Mouse (Mus musculus): ENCODE data around the gene D930020B18Rik. TPM values are rescaled to one million over a fixed set of nuclear protein-coding genes. Genes with fewer than 3 reads are reported as not detected.

Gene D930020B18Rik
- polyA plus RNA-seq, 1 experiment from 2014 or later: 0.42 TPM

- 5% methylated on average over 28 of the region's 28 CpGs for WGBS
- Histone ChIP-seq H3K4me3 (replicated peaks) (peak overlapping the region; percentile 61), H3K9ac (peak overlapping the region; percentile 50), H3K27me3 (peaks cover 44% of the 10 kb centered on the region), H3K4me2 (peak overlapping the region; percentile 100), H3K9me3 (replicated peaks) (no peaks in the 10 kb centered on the region), H3K27ac (no peak overlapping the region), H3K36me3 (no peaks in the 10 kb centered on the region), H3K4me1 (peaks cover 18% of the 10 kb centered on the region)
- 0 out of 2 replicates have a peak, but pooled peaks have one; percentile 24 for ATAC-seq (replicated peaks; ENCODE audit: low FRiP score)
These were observed 913 bp downstream of the D930020B18Rik start for GRCm38 (mm10) chr10:121642054-121642947.

GRCm38 (mm10) chr10:121646294-121646693 lies 4.9 kb downstream of the D930020B18Rik start:
- Histone ChIP-seq H3K9ac (no peak overlapping the region), H3K27me3 (peaks cover 27% of the 10 kb centered on the region), H3K4me3 (replicated peaks) (no peak overlapping the region), H3K36me3 (no peaks in the 10 kb centered on the region), H3K4me1 (peaks cover 12% of the 10 kb centered on the region), H3K27ac (no peak overlapping the region), H3K9me3 (replicated peaks) (no peaks in the 10 kb centered on the region), H3K4me2 (no peak overlapping the region)
- 53% methylated on average over 6 of the region's 6 CpGs for WGBS
- no peak for ATAC-seq (replicated peaks; ENCODE audit: low FRiP score)

GRCm38 (mm10) chr10:121653079-121653478 lies 11.7 kb downstream of the D930020B18Rik start:
- no peaks in the 10 kb centered on the region for H3K27me3 ChIP-seq
- H3K9ac ChIP-seq: no peak overlapping the region
- H3K36me3 ChIP-seq: no peaks in the 10 kb centered on the region
- H3K9me3 ChIP-seq (replicated peaks): no peaks in the 10 kb centered on the region
- WGBS: 85% methylated on average over 1 of the region's 1 CpGs
- no peaks in the 10 kb centered on the region for H3K4me1 ChIP-seq
- no peak for ATAC-seq (replicated peaks; ENCODE audit: low FRiP score)
- no peak overlapping the region for H3K4me3 ChIP-seq (replicated peaks)
- H3K4me2 ChIP-seq: no peak overlapping the region
- H3K27ac ChIP-seq: no peak overlapping the region

- WGBS: 90% methylated on average over 4 of the region's 4 CpGs
- ATAC-seq (replicated peaks; ENCODE audit: low FRiP score): no peak
- no peak overlapping the region for H3K4me3 ChIP-seq (replicated peaks)
- H3K4me2 ChIP-seq: no peak overlapping the region
- no peaks in the 10 kb centered on the region for H3K36me3 ChIP-seq
- no peaks in the 10 kb centered on the region for H3K4me1 ChIP-seq
- H3K27me3 ChIP-seq: no peaks in the 10 kb centered on the region
- no peak overlapping the region for H3K27ac ChIP-seq
- no peaks in the 10 kb centered on the region for H3K9me3 ChIP-seq (replicated peaks)
- H3K9ac ChIP-seq: no peak overlapping the region
These were observed 14.5 kb downstream of the D930020B18Rik start for GRCm38 (mm10) chr10:121655907-121656306.

- Histone ChIP-seq H3K4me1 (peaks cover 9% of the 10 kb centered on the region; the same call in 1 of the 2 replicates), H3K4me2 (no peak overlapping the region), H3K27me3 (no peaks in the 10 kb centered on the region), H3K9ac (no peak overlapping the region), H3K27ac (no peak overlapping the region), H3K36me3 (no peaks in the 10 kb centered on the region), H3K9me3 (replicated peaks) (no peaks in the 10 kb centered on the region), H3K4me3 (replicated peaks) (no peak overlapping the region)
- ATAC-seq (replicated peaks; ENCODE audit: low FRiP score): no peak
- 88% methylated on average over 2 of the region's 2 CpGs for WGBS
These were observed 21.3 kb downstream of the D930020B18Rik start for GRCm38 (mm10) chr10:121662711-121663110.

- Histone ChIP-seq H3K9me3 (replicated peaks) (no peaks in the 10 kb centered on the region), H3K9ac (no peak overlapping the region), H3K4me3 (replicated peaks) (no peak overlapping the region), H3K27me3 (no peaks in the 10 kb centered on the region), H3K4me1 (peaks cover 9% of the 10 kb centered on the region; the same call in 1 of the 2 replicates), H3K36me3 (no peaks in the 10 kb centered on the region), H3K4me2 (no peak overlapping the region), H3K27ac (no peak overlapping the region)
- no peak for ATAC-seq (replicated peaks; ENCODE audit: low FRiP score)
- WGBS: 55% methylated on average over 13 of the region's 13 CpGs
These were observed 22.2 kb downstream of the D930020B18Rik start for GRCm38 (mm10) chr10:121663599-121663998.

GRCm38 (mm10) chr10:121665631-121666145 lies 24.3 kb downstream of the D930020B18Rik start:
- Histone ChIP-seq H3K4me2 (no peak overlapping the region), H3K4me1 (peaks cover 9% of the 10 kb centered on the region; the same call in 1 of the 2 replicates), H3K9ac (no peak overlapping the region), H3K27me3 (no peaks in the 10 kb centered on the region), H3K27ac (no peak overlapping the region), H3K4me3 (replicated peaks) (no peak overlapping the region), H3K36me3 (no peaks in the 10 kb centered on the region), H3K9me3 (replicated peaks) (no peaks in the 10 kb centered on the region)
- WGBS: 71% methylated on average over 8 of the region's 8 CpGs
- ATAC-seq (replicated peaks; ENCODE audit: low FRiP score): no peak

- H3K27ac ChIP-seq: no peak overlapping the region
- H3K9ac ChIP-seq: no peak overlapping the region
- no peaks in the 10 kb centered on the region for H3K36me3 ChIP-seq
- 87% methylated on average over 10 of the region's 10 CpGs for WGBS
- no peak overlapping the region for H3K4me3 ChIP-seq (replicated peaks)
- no peak for ATAC-seq (replicated peaks; ENCODE audit: low FRiP score)
- H3K4me2 ChIP-seq: no peak overlapping the region
- H3K27me3 ChIP-seq: no peaks in the 10 kb centered on the region
- peaks cover 2% of the 10 kb centered on the region; the same call in 1 of the 2 replicates for H3K4me1 ChIP-seq
- no peaks in the 10 kb centered on the region; the same call in 1 of the 2 replicates for H3K9me3 ChIP-seq (replicated peaks)
These were observed 27.7 kb downstream of the D930020B18Rik start for GRCm38 (mm10) chr10:121669103-121669502.

- Histone ChIP-seq H3K9ac (no peak overlapping the region), H3K27me3 (no peaks in the 10 kb centered on the region), H3K9me3 (replicated peaks) (no peaks in the 10 kb centered on the region; the same call in 1 of the 2 replicates), H3K27ac (no peak overlapping the region), H3K4me2 (no peak overlapping the region), H3K4me3 (replicated peaks) (no peak overlapping the region), H3K36me3 (no peaks in the 10 kb centered on the region), H3K4me1 (no peaks in the 10 kb centered on the region)
- 38% methylated on average over 7 of the region's 7 CpGs for WGBS
- no peak for ATAC-seq (replicated peaks; ENCODE audit: low FRiP score)
These were observed 35.6 kb downstream of the D930020B18Rik start for GRCm38 (mm10) chr10:121677019-121677418.

- H3K9ac ChIP-seq: no peak overlapping the region
- WGBS: 86% methylated on average over 2 of the region's 2 CpGs
- H3K36me3 ChIP-seq: no peaks in the 10 kb centered on the region
These were observed 39.5 kb downstream of the D930020B18Rik start for GRCm38 (mm10) chr10:121680902-121681301.

GRCm38 (mm10) chr10:121682539-121682938 lies 41.2 kb downstream of the D930020B18Rik start:
- H3K4me2 ChIP-seq: no peak overlapping the region
- H3K9me3 ChIP-seq (replicated peaks): no peaks in the 10 kb centered on the region
- no peaks in the 10 kb centered on the region for H3K4me1 ChIP-seq
- H3K4me3 ChIP-seq (replicated peaks): no peak overlapping the region
- no peak overlapping the region for H3K9ac ChIP-seq
- WGBS: 90% methylated on average over 9 of the region's 10 CpGs
- no peak for ATAC-seq (replicated peaks; ENCODE audit: low FRiP score)
- no peaks in the 10 kb centered on the region for H3K36me3 ChIP-seq
- no peak overlapping the region for H3K27ac ChIP-seq
- no peaks in the 10 kb centered on the region for H3K27me3 ChIP-seq

More at GRCm38 (mm10) chr10:121680902-121681301, 39.5 kb downstream of the D930020B18Rik start:
- H3K4me1 ChIP-seq: no peaks in the 10 kb centered on the region
- no peaks in the 10 kb centered on the region for H3K27me3 ChIP-seq
- no peak for ATAC-seq (replicated peaks; ENCODE audit: low FRiP score)
- no peak overlapping the region for H3K4me2 ChIP-seq
- no peak overlapping the region for H3K27ac ChIP-seq
- no peaks in the 10 kb centered on the region for H3K9me3 ChIP-seq (replicated peaks)
- H3K4me3 ChIP-seq (replicated peaks): no peak overlapping the region

- no peak for ATAC-seq (replicated peaks; ENCODE audit: low FRiP score)
- Histone ChIP-seq H3K9ac (no peak overlapping the region), H3K4me1 (peaks cover 6% of the 10 kb centered on the region; the same call in 1 of the 2 replicates), H3K9me3 (replicated peaks) (no peaks in the 10 kb centered on the region), H3K27ac (no peak overlapping the region), H3K4me2 (no peak overlapping the region), H3K27me3 (no peaks in the 10 kb centered on the region), H3K4me3 (replicated peaks) (no peak overlapping the region), H3K36me3 (no peaks in the 10 kb centered on the region)
- 83% methylated on average over 4 of the region's 4 CpGs for WGBS
These were observed 44.8 kb downstream of the D930020B18Rik start for GRCm38 (mm10) chr10:121686153-121686660.
